Mouse (Mus musculus) heart, embryonic 14.5 days (tissue): ENCODE data around the gene Ifit1bl1. TPM values are rescaled to one million over a fixed set of nuclear protein-coding genes. Genes with fewer than 3 reads are reported as not detected.
"Not testable (repeated sequence)": the region's sequence is repeated elsewhere in the genome, so short reads cannot be mapped to it uniquely, and the experiment has no call there.

Experiments used
- ATAC-seq: fragments of 200-750 bp; cut with Nextera tagmentation; 2 replicates; pipeline ENCODE4 v1.8.0; 2017; ENCODE audit warnings: low read depth, moderate TSS enrichment; ENCODE audit not compliant: insufficient number of reproducible peaks, insufficient read depth, low FRiP score
- H3K27ac ChIP-seq, 2 experiments: fragments of 200-500 bp in 1 of 2; fragments of 300-500 bp in 1 of 2; sonication (generic) in 1 of 2; replicated peaks in 1 of 2; 2 replicates each; pipeline ENCODE4 v1.5.1; 2012 to 2014; ENCODE audit warnings: low read depth in 2 of 2, low read length in 2 of 2, control low read depth in 1 of 2, mild to moderate bottlenecking in 1 of 2, mixed read lengths in 1 of 2; ENCODE audit not compliant: control insufficient read depth in 1 of 2, insufficient read depth in 1 of 2
- H3K27me3 ChIP-seq: fragments of 300-500 bp; sonication (generic); 2 replicates; pipeline ENCODE4 v1.6.1; 2014; ENCODE audit warnings: mild to moderate bottlenecking, low read length, control low read depth; ENCODE audit not compliant: control insufficient read depth, insufficient read depth
- H3K36me3 ChIP-seq: fragments of 300-500 bp; sonication (generic); 2 replicates; pipeline ENCODE4 v1.6.1; 2014; ENCODE audit warnings: mild to moderate bottlenecking, control low read depth, low read length, mixed read lengths; ENCODE audit not compliant: control insufficient read depth, insufficient read depth
- H3K4me1 ChIP-seq, 2 experiments: fragments of 200-500 bp in 1 of 2; fragments of 300-500 bp in 1 of 2; sonication (generic) in 1 of 2; 2 replicates each; pipeline ENCODE4 v1.6.1; 2012 to 2014; ENCODE audit warnings: low read length in 2 of 2, control low read depth in 1 of 2, mixed read lengths in 1 of 2; ENCODE audit not compliant: control insufficient read depth in 2 of 2, insufficient read depth in 2 of 2
- H3K4me2 ChIP-seq: fragments of 300-500 bp; sonication (generic); 2 replicates; pipeline ENCODE4 v1.6.1; 2014; ENCODE audit warnings: mild to moderate bottlenecking, low read length
- H3K4me3 ChIP-seq, 2 experiments: fragments of 200-500 bp in 1 of 2; fragments of 300-500 bp in 1 of 2; sonication (generic) in 1 of 2; 2 replicates each; pipeline ENCODE4 v1.5.1; 2012 to 2014; ENCODE audit warnings: low read length in 2 of 2, mild to moderate bottlenecking in 2 of 2, control low read depth in 1 of 2, low read depth in 1 of 2, moderate library complexity in 1 of 2; ENCODE audit not compliant: control insufficient read depth in 1 of 2, insufficient read depth in 1 of 2
- H3K9ac ChIP-seq: fragments of 300-500 bp; sonication (generic); 2 replicates; pipeline ENCODE4 v1.6.1; 2014; ENCODE audit warnings: mild to moderate bottlenecking, low read length
- H3K9me3 ChIP-seq: fragments of 300-500 bp; sonication (generic); 2 replicates; pipeline ENCODE4 v1.6.1; 2016; ENCODE audit warnings: low read length, control low read depth; ENCODE audit not compliant: control insufficient read depth
- WGBS: fragments of 180-500 bp; shearing (Covaris S2); extraction: QIAGEN DNeasy Blood & Tissue Kit; methylation state at CpG from one replicate; pipeline ENCODE4 v1.1.7; 2014; 5-methylcytosine and 5-hydroxymethylcytosine counted together
- polyA plus RNA-seq: library from polyadenylated mRNA; unstranded; fragments of >200 nt; fragmentation: Nextera tagmentation; extraction: Ambion mirVana; gene quantifications from 2 replicates; pipeline ENCODE4 v1.2.1, GENCODE M21; 2014

Ifit1bl1 gene
- polyA plus RNA-seq: 2.3 and 2.6 TPM in 2 replicates

DNA sequence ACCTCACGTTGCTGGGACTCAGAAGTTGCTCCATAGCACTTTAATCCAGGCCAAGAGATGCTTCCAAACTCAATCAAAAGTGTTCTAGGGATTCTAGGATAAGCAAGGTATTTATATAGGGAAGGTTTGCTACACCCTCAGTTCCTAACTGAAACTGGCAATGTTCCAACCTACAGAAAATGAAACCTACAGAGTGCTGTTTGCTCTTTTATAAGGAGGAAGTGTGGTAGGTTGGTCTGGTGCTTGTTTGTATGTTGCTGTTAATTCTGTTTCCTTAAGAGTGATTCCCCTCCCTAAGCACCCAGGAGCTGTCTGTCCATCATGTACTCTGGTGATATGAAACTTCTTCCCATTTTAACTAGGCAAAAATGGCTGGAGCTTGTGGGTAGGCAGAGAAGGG lies at the start of gene Ifit1bl1:
Ifit1bl1 (minus strand) TSS at position 69 of the 400 bp plus-strand sequence.
- not testable (repeated sequence) for H3K9me3 ChIP-seq, H3K27me3 ChIP-seq, H3K27ac ChIP-seq, ATAC-seq, H3K4me2 ChIP-seq, H3K36me3 ChIP-seq, H3K4me3 ChIP-seq, H3K9ac ChIP-seq
- H3K4me1 ChIP-seq: peaks cover 5 to 11% of the 10 kb centered on the region in 2 experiments; a peak in 2 of 4 replicates
- 50% methylated on average over 1 of the region's 1 CpGs for WGBS

- Histone ChIP-seq H3K4me2 (no peak overlapping the region), H3K9me3 (no peaks in the 10 kb centered on the region), H3K4me1 (no peaks in the 10 kb centered on the region; a peak in 1 of 4 replicates), H3K36me3 (no peaks in the 10 kb centered on the region), H3K27me3 (no peaks in the 10 kb centered on the region), H3K27ac (no peak overlapping the region), H3K9ac (no peak overlapping the region), H3K4me3 (no peak overlapping the region)
- ATAC-seq: no peak
- 75% methylated on average over 6 of the region's 6 CpGs for WGBS
Observed at GRCm38 (mm10) chr19:34650997-34651396, 49.2 kb upstream of the Ifit1bl1 start.

DNA sequence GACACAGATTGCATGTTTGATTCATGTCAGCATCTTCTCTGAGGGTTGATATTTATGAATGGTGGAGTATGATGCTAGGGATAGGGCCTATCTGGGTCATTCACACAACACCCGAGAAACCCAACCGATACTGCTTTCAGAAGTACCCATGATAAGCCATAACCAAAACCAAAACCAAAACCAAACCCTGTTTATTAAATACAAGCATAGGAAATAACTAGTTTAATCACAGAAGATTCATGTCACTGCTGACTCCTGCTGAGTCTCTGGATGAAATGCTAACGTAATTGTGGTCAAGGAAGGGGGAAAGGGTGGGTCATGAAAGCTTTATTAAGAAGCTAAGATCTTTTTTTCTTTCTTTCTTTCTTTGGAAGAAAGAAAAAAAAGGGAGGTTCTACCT lies 48.5 kb upstream of the Ifit1bl1 start:
- Histone ChIP-seq H3K9ac (no peak overlapping the region), H3K27ac (no peak overlapping the region), H3K4me3 (no peak overlapping the region), H3K9me3 (no peaks in the 10 kb centered on the region), H3K4me2 (no peak overlapping the region), H3K4me1 (no peaks in the 10 kb centered on the region; a peak in 1 of 4 replicates), H3K27me3 (no peaks in the 10 kb centered on the region), H3K36me3 (no peaks in the 10 kb centered on the region)
- ATAC-seq: no peak
- 86% methylated on average over 3 of the region's 3 CpGs for WGBS

DNA sequence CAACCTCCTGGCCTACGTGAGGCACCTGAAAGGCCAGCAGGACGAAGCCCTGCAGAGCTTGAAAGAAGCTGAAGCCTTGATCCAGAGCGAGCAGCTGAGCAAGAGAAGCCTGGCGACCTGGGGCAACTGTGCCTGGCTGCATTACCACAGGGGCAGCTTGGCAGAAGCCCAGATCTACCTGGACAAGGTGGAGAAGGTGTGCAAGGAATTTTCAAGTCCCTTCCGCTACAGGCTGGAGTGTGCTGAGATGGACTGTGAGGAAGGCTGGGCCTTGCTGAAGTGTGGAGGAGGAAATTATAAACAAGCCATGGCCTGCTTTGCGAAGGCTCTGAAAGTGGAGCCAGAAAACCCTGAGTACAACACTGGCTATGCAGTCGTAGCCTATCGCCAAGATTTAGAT lies 45.9 kb upstream of the Ifit1bl1 start:
- 88% methylated on average over 6 of the region's 8 CpGs for WGBS

GRCm38 (mm10) chr19:34642616-34643015 lies 40.9 kb upstream of the Ifit1bl1 start:
- Histone ChIP-seq H3K4me1 (no peaks in the 10 kb centered on the region), H3K27ac (no peak overlapping the region), H3K9me3 (no peaks in the 10 kb centered on the region), H3K36me3 (no peaks in the 10 kb centered on the region), H3K9ac (no peak overlapping the region), H3K4me2 (no peak overlapping the region), H3K4me3 (no peak overlapping the region), H3K27me3 (no peaks in the 10 kb centered on the region)
- no peak for ATAC-seq
- 59% methylated on average over 5 of the region's 5 CpGs for WGBS

More for the DNA sequence above, 45.9 kb upstream of the Ifit1bl1 start:
- H3K9me3 ChIP-seq, H3K4me1 ChIP-seq, H3K9ac ChIP-seq, H3K27ac ChIP-seq, H3K27me3 ChIP-seq, H3K4me2 ChIP-seq, H3K4me3 ChIP-seq, H3K36me3 ChIP-seq, ATAC-seq: not testable (repeated sequence)

DNA sequence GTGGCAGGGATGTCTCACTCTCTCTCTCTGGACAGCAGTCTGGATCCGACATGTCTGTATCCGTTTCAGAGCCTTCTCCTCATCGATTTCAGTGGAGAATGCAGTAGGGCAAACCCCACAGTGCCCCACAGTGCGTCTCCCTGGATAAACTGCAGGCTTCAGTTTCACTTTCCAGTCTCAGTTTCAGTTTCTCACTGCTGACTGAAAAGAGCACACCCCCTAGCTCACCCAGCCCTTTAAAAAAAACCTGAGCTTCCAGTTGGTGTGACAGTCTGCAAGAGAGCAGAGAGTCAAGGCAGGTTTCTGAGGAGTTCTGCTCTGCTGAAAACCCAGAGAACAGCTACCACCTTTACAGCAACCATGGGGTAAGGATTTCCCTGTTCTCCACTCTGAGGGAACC lies 38.9 kb upstream of the Ifit1bl1 start, which contains the start of the genes Ifit1bl2 and Ifit1:
Ifit1bl2 (minus strand) TSS at position 121 of the 400 bp plus-strand sequence.
Ifit1 (plus strand) TSS at position 249 of the 400 bp plus-strand sequence.
- Histone ChIP-seq H3K4me2 (peak within 1 kb of the TSS; percentile 41), H3K27ac (no peak within 1 kb of the TSS), H3K4me1 (no peaks in the 10 kb centered on the region), H3K4me3 (no peak within 1 kb of the TSS), H3K9ac (0 out of 2 replicates have a peak within 1 kb of the TSS, but pooled peaks have one; percentile 13), H3K36me3 (no peaks in the 10 kb centered on the region), H3K27me3 (no peaks in the 10 kb centered on the region), H3K9me3 (no peaks in the 10 kb centered on the region)
- ATAC-seq: no peak
- WGBS: 24% methylated on average over 4 of the region's 4 CpGs

GRCm38 (mm10) chr19:34636933-34637557 lies 35.3 kb upstream of the Ifit1bl1 start:
- no peak overlapping the region for H3K27ac ChIP-seq
- H3K36me3 ChIP-seq: no peaks in the 10 kb centered on the region
- H3K9ac ChIP-seq: no peak overlapping the region
- no peaks in the 10 kb centered on the region for H3K9me3 ChIP-seq
- no peak overlapping the region for H3K4me3 ChIP-seq
- H3K27me3 ChIP-seq: no peaks in the 10 kb centered on the region
- WGBS: 2% methylated on average over 3 of the region's 3 CpGs
- no peak overlapping the region for H3K4me2 ChIP-seq
- no peaks in the 10 kb centered on the region for H3K4me1 ChIP-seq
- no peak for ATAC-seq

- Histone ChIP-seq H3K4me2 (no peak overlapping the region), H3K4me3 (no peak overlapping the region), H3K27me3 (no peaks in the 10 kb centered on the region), H3K27ac (no peak overlapping the region), H3K4me1 (no peaks in the 10 kb centered on the region), H3K9me3 (no peaks in the 10 kb centered on the region), H3K9ac (no peak overlapping the region), H3K36me3 (no peaks in the 10 kb centered on the region)
- 60% methylated on average over 2 of the region's 2 CpGs for WGBS
- ATAC-seq: no peak
Observed at GRCm38 (mm10) chr19:34633484-34633883, 31.7 kb upstream of the Ifit1bl1 start.
